15 mouse cellular contexts compared by ENCODE assay signal in the genomic region with DNA sequence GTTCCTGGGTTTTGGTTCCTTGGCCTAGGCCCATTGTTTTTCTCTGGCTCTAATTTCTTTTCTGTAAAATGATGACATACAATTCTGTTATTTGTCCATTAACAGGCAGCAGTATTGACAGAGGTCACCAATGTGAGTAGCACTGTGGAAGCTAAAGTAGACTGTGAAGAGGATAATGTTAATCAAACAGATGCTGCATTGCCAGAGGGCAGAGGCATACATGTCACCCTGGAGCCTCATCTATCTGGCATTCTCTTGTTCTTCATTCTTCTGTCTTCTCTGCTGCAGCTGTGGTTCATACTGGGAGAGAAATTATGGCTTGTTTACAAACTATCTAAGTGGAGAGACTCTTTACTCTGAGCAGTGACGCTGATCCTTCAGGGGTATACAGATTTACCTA.
"Had no signal": no experiment of that assay in that cellular context is flagged by ENCODE, and none has a peak within 500 bp of the region (broad histone marks: within the 10 kb centered on the region; RNA-seq: fewer than 3 reads in every experiment).

No protein-coding gene starts in this region.

- DNase-seq: retina, postnatal 1 day; right cerebral cortex, adult 18-20 months; right cerebral cortex, postnatal 14 days; right cerebral cortex, postnatal 25 days; right cerebral cortex, postnatal 4 days; spleen, adult 18-20 months; thymus, adult 18-20 months; thymus, adult 2 months; thymus, postnatal 14 days; thymus, postnatal 25 days; thymus, postnatal 36 days; thymus, postnatal 4 days had no signal

- H3K36me3 ChIP-seq: neural tube, embryonic 13.5 days; stomach, embryonic 15.5 days had no signal

- H3K4me3 ChIP-seq: neural tube, embryonic 13.5 days; stomach, embryonic 15.5 days had no signal

- H3K9ac ChIP-seq: neural tube, embryonic 13.5 days; stomach, embryonic 15.5 days had no signal

- H3K27me3 ChIP-seq: neural tube, embryonic 13.5 days; stomach, embryonic 15.5 days had no signal

- H3K27ac ChIP-seq: neural tube, embryonic 13.5 days; stomach, embryonic 15.5 days; stomach, postnatal 0 days had no signal

- H3K9me3 ChIP-seq: neural tube, embryonic 13.5 days; stomach, embryonic 15.5 days had no signal

- H3K4me1 ChIP-seq: stomach, embryonic 15.5 days had no signal

- H3K4me2 ChIP-seq: neural tube, embryonic 13.5 days; stomach, embryonic 15.5 days had no signal
